Mouse (Mus musculus): ENCODE results near the gene Gatb. TPM values are rescaled to one million over a fixed set of nuclear protein-coding genes. Genes with fewer than 3 reads are reported as not detected.
"Not testable (repeated sequence)": the region's sequence is repeated elsewhere in the genome, so short reads cannot be mapped to it uniquely, and the experiment has no call there.

The Gatb gene
- polyA plus RNA-seq, 1 experiment from 2014 or later = 21.6 TPM

DNA sequence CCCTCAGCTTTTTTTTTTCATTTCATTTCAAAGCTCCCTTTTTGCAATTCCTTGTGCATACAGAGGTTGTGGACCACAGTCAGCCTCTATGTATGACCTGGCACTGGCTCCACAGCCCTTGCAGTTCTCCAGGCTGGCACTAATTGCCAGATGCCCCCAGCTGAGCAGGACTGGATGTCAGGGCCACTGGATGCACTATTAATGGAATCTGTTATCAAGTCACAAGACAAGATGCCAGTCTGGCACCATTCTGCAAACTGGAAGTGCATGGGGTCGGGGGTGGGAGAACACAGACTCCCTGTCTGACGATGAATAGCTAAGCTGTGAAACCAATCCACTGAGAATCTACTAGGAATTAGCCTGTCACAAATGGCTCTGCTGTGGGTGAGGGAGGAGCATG lies 22.6 kb upstream of the Gatb start:
- H3K27me3 ChIP-seq (ENCODE audit: control insufficient read depth, insufficient read depth, low read length) = no peaks in the 10 kb centered on the region
- no peaks in the 10 kb centered on the region for H3K36me3 ChIP-seq (replicated peaks; ENCODE audit: control insufficient read depth, insufficient read depth)
- no peaks in the 10 kb centered on the region for H3K9me3 ChIP-seq (ENCODE audit: control insufficient read depth, low read length)
- H3K4me1 ChIP-seq (replicated peaks; ENCODE audit: control insufficient read depth, insufficient read depth, low read length) = peaks cover 4% of the 10 kb centered on the region; the same call in 1 of the 2 replicates
- H3K4me2 ChIP-seq (replicated peaks) = no peak overlapping the region
- 67% methylated on average over 2 of the region's 2 CpGs for WGBS
- ATAC-seq (ENCODE audit: low FRiP score) = no peak; the same call in 1 of the 2 replicates
- H3K4me3 ChIP-seq (replicated peaks; ENCODE audit: low read length) = no peak overlapping the region
- no peak overlapping the region for H3K9ac ChIP-seq
- no peak overlapping the region for H3K27ac ChIP-seq
- DNase-seq (ENCODE audit: low spot score) = no peak

- H3K4me3 ChIP-seq (replicated peaks; ENCODE audit: low read length) = no peak overlapping the region
- H3K27me3 ChIP-seq (ENCODE audit: control insufficient read depth, insufficient read depth, low read length) = no peaks in the 10 kb centered on the region
- 81% methylated on average over 6 of the region's 6 CpGs for WGBS
- H3K36me3 ChIP-seq (replicated peaks; ENCODE audit: control insufficient read depth, insufficient read depth) = no peaks in the 10 kb centered on the region
- H3K9ac ChIP-seq = no peak overlapping the region
- DNase-seq (ENCODE audit: low spot score) (no peak), ATAC-seq (ENCODE audit: low FRiP score) (no peak)
- H3K4me1 ChIP-seq (replicated peaks; ENCODE audit: control insufficient read depth, insufficient read depth, low read length) = peaks cover 4% of the 10 kb centered on the region; the same call in 1 of the 2 replicates
- no peak overlapping the region for H3K4me2 ChIP-seq (replicated peaks)
- H3K27ac ChIP-seq = no peak overlapping the region
- H3K9me3 ChIP-seq (ENCODE audit: control insufficient read depth, low read length) = no peaks in the 10 kb centered on the region
These were observed 20.1 kb upstream of the Gatb start for GRCm38 (mm10) chr3:85553731-85554277.

- Histone ChIP-seq H3K27ac (no peak overlapping the region), H3K27me3 (ENCODE audit: control insufficient read depth, insufficient read depth, low read length) (no peaks in the 10 kb centered on the region), H3K4me1 (replicated peaks; ENCODE audit: control insufficient read depth, insufficient read depth, low read length) (no peaks in the 10 kb centered on the region), H3K9ac (no peak overlapping the region), H3K4me3 (replicated peaks; ENCODE audit: low read length) (no peak overlapping the region), H3K4me2 (replicated peaks) (no peak overlapping the region), H3K9me3 (ENCODE audit: control insufficient read depth, low read length) (no peaks in the 10 kb centered on the region), H3K36me3 (replicated peaks; ENCODE audit: control insufficient read depth, insufficient read depth) (no peaks in the 10 kb centered on the region)
- ATAC-seq (ENCODE audit: low FRiP score) = no peak
- no peak for DNase-seq (ENCODE audit: low spot score)
- 74% methylated on average over 2 of the region's 2 CpGs for WGBS
These were observed 9.3 kb upstream of the Gatb start for GRCm38 (mm10) chr3:85564603-85565002.

DNA sequence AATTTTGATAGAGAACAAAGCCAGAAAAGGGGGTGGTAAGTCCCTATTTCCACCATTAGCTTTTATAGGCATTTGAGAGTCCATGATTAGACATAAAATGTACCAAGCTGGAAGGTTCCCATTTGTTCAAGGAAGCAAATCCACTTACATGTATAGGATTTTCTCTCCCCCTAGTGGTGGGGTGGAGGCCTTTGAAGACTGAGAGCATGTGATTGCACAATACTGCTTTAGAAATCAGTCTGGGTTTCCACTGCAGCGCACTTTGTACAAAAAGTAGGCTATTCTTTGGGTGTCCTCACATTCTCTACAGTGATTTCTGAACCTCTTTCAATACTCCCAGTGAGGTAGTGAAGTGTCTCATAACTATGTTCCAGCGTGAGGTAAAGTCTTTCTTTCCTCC lies 2.6 kb upstream of the Gatb start:
- no peaks in the 10 kb centered on the region for H3K4me1 ChIP-seq (replicated peaks; ENCODE audit: control insufficient read depth, insufficient read depth, low read length)
- no peaks in the 10 kb centered on the region for H3K9me3 ChIP-seq (ENCODE audit: control insufficient read depth, low read length)
- DNase-seq (ENCODE audit: low spot score) (peak; percentile 78), ATAC-seq (ENCODE audit: low FRiP score) (no peak)
- no peak overlapping the region for H3K27ac ChIP-seq
- H3K4me2 ChIP-seq (replicated peaks) = no peak overlapping the region
- WGBS = 63% methylated on average over 2 of the region's 2 CpGs
- no peaks in the 10 kb centered on the region for H3K27me3 ChIP-seq (ENCODE audit: control insufficient read depth, insufficient read depth, low read length)
- H3K4me3 ChIP-seq (replicated peaks; ENCODE audit: low read length) = no peak overlapping the region
- no peaks in the 10 kb centered on the region for H3K36me3 ChIP-seq (replicated peaks; ENCODE audit: control insufficient read depth, insufficient read depth)
- H3K9ac ChIP-seq = no peak overlapping the region

- 95% methylated on average over 8 of the region's 8 CpGs for WGBS
- not testable (repeated sequence) for H3K4me2 ChIP-seq (replicated peaks)
These were observed 1.4 kb upstream of the Gatb start for GRCm38 (mm10) chr3:85572502-85572901.

GRCm38 (mm10) chr3:85573216-85573863 lies 579 bp upstream of the Gatb start:
- ATAC-seq (ENCODE audit: low FRiP score) = no peak
- 0 out of 2 replicates have a peak overlapping the region, but pooled peaks have one; percentile 6 for H3K27ac ChIP-seq
- H3K4me1 ChIP-seq (replicated peaks; ENCODE audit: control insufficient read depth, insufficient read depth, low read length) = no peaks in the 10 kb centered on the region
- H3K4me2 ChIP-seq (replicated peaks) = peak overlapping the region; percentile 76
- no peaks in the 10 kb centered on the region for H3K36me3 ChIP-seq (replicated peaks; ENCODE audit: control insufficient read depth, insufficient read depth)
- H3K4me3 ChIP-seq (replicated peaks; ENCODE audit: low read length) = peak overlapping the region; percentile 78
- H3K27me3 ChIP-seq (ENCODE audit: control insufficient read depth, insufficient read depth, low read length) = no peaks in the 10 kb centered on the region
- no peaks in the 10 kb centered on the region for H3K9me3 ChIP-seq (ENCODE audit: control insufficient read depth, low read length)
- 26% methylated on average over 6 of the region's 6 CpGs for WGBS
- no peak for DNase-seq (ENCODE audit: low spot score)
- H3K9ac ChIP-seq = peak overlapping the region; percentile 8; the same call in 1 of the 2 replicates

More at GRCm38 (mm10) chr3:85572502-85572901, 1.4 kb upstream of the Gatb start:
- not testable (repeated sequence) for H3K36me3 ChIP-seq (replicated peaks; ENCODE audit: control insufficient read depth, insufficient read depth); DNase-seq (ENCODE audit: low spot score); H3K9me3 ChIP-seq (ENCODE audit: control insufficient read depth, low read length); ATAC-seq (ENCODE audit: low FRiP score); H3K9ac ChIP-seq; H3K27me3 ChIP-seq (ENCODE audit: control insufficient read depth, insufficient read depth, low read length); H3K4me1 ChIP-seq (replicated peaks; ENCODE audit: control insufficient read depth, insufficient read depth, low read length); H3K27ac ChIP-seq; H3K4me3 ChIP-seq (replicated peaks; ENCODE audit: low read length)

GRCm38 (mm10) chr3:85582726-85583125 lies 8.8 kb downstream of the Gatb start:
- Histone ChIP-seq H3K9ac (no peak overlapping the region), H3K4me2 (replicated peaks) (no peak overlapping the region), H3K9me3 (ENCODE audit: control insufficient read depth, low read length) (no peaks in the 10 kb centered on the region), H3K36me3 (replicated peaks; ENCODE audit: control insufficient read depth, insufficient read depth) (0 out of 2 replicates have a peak, but pooled peaks cover 8% of the 10 kb centered on the region), H3K4me3 (replicated peaks; ENCODE audit: low read length) (no peak overlapping the region), H3K27me3 (ENCODE audit: control insufficient read depth, insufficient read depth, low read length) (no peaks in the 10 kb centered on the region), H3K27ac (no peak overlapping the region), H3K4me1 (replicated peaks; ENCODE audit: control insufficient read depth, insufficient read depth, low read length) (no peaks in the 10 kb centered on the region)
- ATAC-seq (ENCODE audit: low FRiP score) (no peak), DNase-seq (ENCODE audit: low spot score) (no peak)
- WGBS = 80% methylated on average over 2 of the region's 2 CpGs

DNA sequence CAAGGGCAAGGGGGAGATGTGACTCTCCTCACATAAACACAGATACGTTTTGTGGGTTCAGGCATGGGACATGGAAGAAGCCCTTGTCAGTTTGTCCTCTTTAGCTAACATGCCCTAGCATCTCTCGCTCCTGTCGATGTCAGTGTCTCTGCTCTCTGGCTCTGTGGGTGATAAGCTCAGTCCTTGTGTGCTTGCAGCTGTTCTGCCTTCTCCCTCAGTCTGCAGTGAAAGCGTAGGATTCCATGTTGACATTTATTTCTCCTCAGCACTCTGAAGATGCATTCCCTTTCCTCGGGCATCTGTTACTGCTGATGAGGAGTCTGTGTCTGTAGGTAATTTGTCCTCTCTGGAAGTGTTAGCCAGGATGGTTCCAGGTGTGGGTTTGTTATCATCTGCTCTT lies 9.3 kb downstream of the Gatb start:
- Histone ChIP-seq H3K36me3 (replicated peaks; ENCODE audit: control insufficient read depth, insufficient read depth) (0 out of 2 replicates have a peak, but pooled peaks cover 8% of the 10 kb centered on the region), H3K4me2 (replicated peaks) (no peak overlapping the region), H3K9me3 (ENCODE audit: control insufficient read depth, low read length) (no peaks in the 10 kb centered on the region), H3K9ac (no peak overlapping the region), H3K27ac (no peak overlapping the region), H3K4me3 (replicated peaks; ENCODE audit: low read length) (no peak overlapping the region), H3K4me1 (replicated peaks; ENCODE audit: control insufficient read depth, insufficient read depth, low read length) (no peaks in the 10 kb centered on the region), H3K27me3 (ENCODE audit: control insufficient read depth, insufficient read depth, low read length) (no peaks in the 10 kb centered on the region)
- ATAC-seq (ENCODE audit: low FRiP score) (no peak), DNase-seq (ENCODE audit: low spot score) (no peak)
- 92% methylated on average over 5 of the region's 5 CpGs for WGBS

DNA sequence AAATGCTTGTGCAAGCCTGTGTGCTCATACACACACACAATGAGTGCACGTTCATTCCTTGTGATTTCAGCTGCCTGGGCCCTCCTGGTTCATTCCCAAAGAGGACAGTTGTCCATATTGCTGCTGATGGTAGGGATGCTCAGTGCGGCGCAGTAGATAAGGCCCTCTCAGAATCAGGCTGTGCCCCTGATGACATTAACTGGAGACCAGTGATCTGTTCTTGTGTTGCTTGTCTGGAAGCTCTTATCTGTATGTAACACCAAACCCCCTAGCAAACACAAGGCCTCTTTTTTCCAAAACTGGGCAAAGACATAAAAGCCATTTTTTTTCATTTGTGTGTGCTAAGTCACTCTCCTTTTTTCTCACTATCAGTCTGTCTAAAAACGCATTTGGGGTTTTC lies 11.0 kb downstream of the Gatb start:
- H3K9me3 ChIP-seq (ENCODE audit: control insufficient read depth, low read length) = no peaks in the 10 kb centered on the region
- WGBS = 91% methylated on average over 4 of the region's 4 CpGs
- no peaks in the 10 kb centered on the region for H3K4me1 ChIP-seq (replicated peaks; ENCODE audit: control insufficient read depth, insufficient read depth, low read length)
- no peak for DNase-seq (ENCODE audit: low spot score)
- 0 out of 2 replicates have a peak, but pooled peaks cover 8% of the 10 kb centered on the region for H3K36me3 ChIP-seq (replicated peaks; ENCODE audit: control insufficient read depth, insufficient read depth)
- no peak overlapping the region for H3K9ac ChIP-seq
- ATAC-seq (ENCODE audit: low FRiP score) = no peak
- no peak overlapping the region for H3K27ac ChIP-seq
- H3K4me3 ChIP-seq (replicated peaks; ENCODE audit: low read length) = no peak overlapping the region
- H3K4me2 ChIP-seq (replicated peaks) = no peak overlapping the region
- H3K27me3 ChIP-seq (ENCODE audit: control insufficient read depth, insufficient read depth, low read length) = no peaks in the 10 kb centered on the region
